Mouse (Mus musculus): ENCODE results near the gene Nedd4. TPM values are rescaled to one million over a fixed set of nuclear protein-coding genes. Genes with fewer than 3 reads are reported as not detected.

Nedd4 gene
- polyA plus RNA-seq, 1 experiment = 195 TPM

DNA sequence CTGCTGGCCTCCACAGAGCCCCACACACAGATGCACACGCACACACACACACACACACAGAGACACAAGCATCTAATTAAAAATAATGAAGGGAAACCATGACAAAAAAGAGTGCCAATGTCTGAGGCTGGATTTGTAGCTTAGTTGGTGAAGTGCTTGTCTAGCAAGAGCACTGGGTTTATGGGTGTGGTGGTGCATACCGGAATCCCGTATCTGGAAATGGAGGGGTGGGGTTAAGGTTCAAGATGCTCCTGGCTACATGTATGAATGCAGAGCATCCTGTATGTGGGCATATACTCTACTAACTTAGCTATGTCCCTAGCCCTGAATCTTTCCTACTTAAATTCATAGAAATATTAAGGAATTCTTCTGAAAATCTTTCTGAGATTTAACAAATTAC, 5.0 kb downstream of the Nedd4 start:
- no peak for TF ChIP-seq SRF (IDR thresholded peaks at IDR 0.05; ENCODE audit: control insufficient read depth, insufficient read length, low read depth)
- H3K36me3 ChIP-seq (ENCODE audit: control insufficient read depth, insufficient read depth) = peaks cover 39% of the 10 kb centered on the region
- H3K4me3 ChIP-seq = no peak overlapping the region
- H3K4me2 ChIP-seq (ENCODE audit: low read depth) = no peak overlapping the region
- no peak overlapping the region for H3ac ChIP-seq (ENCODE audit: control insufficient read depth, insufficient read length)
- H3K79me2 ChIP-seq (ENCODE audit: control insufficient read depth, insufficient read depth) = peaks cover 82% of the 10 kb centered on the region
- no peaks in the 10 kb centered on the region for H3K27me3 ChIP-seq (ENCODE audit: control insufficient read depth, insufficient read depth, insufficient read length)

GRCm38 (mm10) chr9:72669383-72669782, 7.2 kb downstream of the Nedd4 start:
- Histone ChIP-seq H3K27me3 (ENCODE audit: control insufficient read depth, insufficient read depth, insufficient read length) (no peaks in the 10 kb centered on the region), H3K4me2 (ENCODE audit: low read depth) (no peak overlapping the region), H3K79me2 (ENCODE audit: control insufficient read depth, insufficient read depth) (peaks cover 72% of the 10 kb centered on the region), H3K36me3 (ENCODE audit: control insufficient read depth, insufficient read depth) (peaks cover 58% of the 10 kb centered on the region), H3K4me3 (no peak overlapping the region), H3ac (ENCODE audit: control insufficient read depth, insufficient read length) (no peak overlapping the region)
- TF ChIP-seq REST (IDR thresholded peaks at IDR 0.05; ENCODE audit: insufficient read depth, insufficient read length) = no peak
- TF ChIP-seq MYOD1 (IDR thresholded peaks at IDR 0.05; ENCODE audit: control insufficient read depth in 1 of 3, insufficient read length in 2 of 3, low read depth in 2 of 3) = peak in 1 of 3 experiments; percentile 6
- TF ChIP-seq TCF3 (IDR thresholded peaks at IDR 0.05; ENCODE audit: insufficient read length, low read depth) = no peak

GRCm38 (mm10) chr9:72672361-72672760, 10.2 kb downstream of the Nedd4 start:
- no peak for TF ChIP-seq USF1 (IDR thresholded peaks at IDR 0.05; ENCODE audit: low read depth)
- peak; percentile 18 for TF ChIP-seq POLR2AphosphoS2 (IDR thresholded peaks at IDR 0.05; ENCODE audit: insufficient read length, low read depth)
- Histone ChIP-seq H3K4me2 (ENCODE audit: low read depth) (no peak overlapping the region), H3K36me3 (ENCODE audit: control insufficient read depth, insufficient read depth) (peaks cover 68% of the 10 kb centered on the region), H3K27me3 (ENCODE audit: control insufficient read depth, insufficient read depth, insufficient read length) (no peaks in the 10 kb centered on the region), H3K79me2 (ENCODE audit: control insufficient read depth, insufficient read depth) (peaks cover 53% of the 10 kb centered on the region), H3ac (ENCODE audit: control insufficient read depth, insufficient read length) (no peak overlapping the region), H3K4me3 (no peak overlapping the region)

GRCm38 (mm10) chr9:72674957-72675744, 13.0 kb downstream of the Nedd4 start:
- Histone ChIP-seq H3ac (ENCODE audit: control insufficient read depth, insufficient read length) (no peak overlapping the region), H3K27me3 (ENCODE audit: control insufficient read depth, insufficient read depth, insufficient read length) (no peaks in the 10 kb centered on the region), H3K4me2 (ENCODE audit: low read depth) (no peak overlapping the region), H3K4me3 (no peak overlapping the region), H3K79me2 (ENCODE audit: control insufficient read depth, insufficient read depth) (peaks cover 27% of the 10 kb centered on the region), H3K36me3 (ENCODE audit: control insufficient read depth, insufficient read depth) (peaks cover 77% of the 10 kb centered on the region)
- no peak for TF ChIP-seq SRF (IDR thresholded peaks at IDR 0.05; ENCODE audit: control insufficient read depth, insufficient read length, low read depth)
- TF ChIP-seq MAX (IDR thresholded peaks at IDR 0.05; ENCODE audit: low read depth) = no peak
- TF ChIP-seq MYOG (IDR thresholded peaks at IDR 0.05; ENCODE audit: control insufficient read depth in 1 of 3, insufficient read depth in 1 of 3, insufficient read length in 2 of 3, low read depth in 2 of 3) = no peak
- no peak for TF ChIP-seq POLR2AphosphoS2 (IDR thresholded peaks at IDR 0.05; ENCODE audit: insufficient read length, low read depth)
- no peak for TF ChIP-seq REST (IDR thresholded peaks at IDR 0.05; ENCODE audit: insufficient read depth, insufficient read length)
- no peak for TF ChIP-seq TCF12 (IDR thresholded peaks at IDR 0.05; ENCODE audit: insufficient read depth, poor library complexity, severe bottlenecking)
- no peak for TF ChIP-seq MYOD1 (IDR thresholded peaks at IDR 0.05; ENCODE audit: control insufficient read depth in 1 of 3, insufficient read length in 2 of 3, low read depth in 2 of 3)
- no peak for TF ChIP-seq POLR2A (IDR thresholded peaks at IDR 0.05; ENCODE audit: insufficient read length, low read depth)
- TF ChIP-seq E2F4 (IDR thresholded peaks at IDR 0.05; ENCODE audit: insufficient read depth) = no peak
- no peak for TF ChIP-seq TCF3 (IDR thresholded peaks at IDR 0.05; ENCODE audit: insufficient read length, low read depth)
- TF ChIP-seq USF1 (IDR thresholded peaks at IDR 0.05; ENCODE audit: low read depth) = no peak
- TF ChIP-seq CEBPB (IDR thresholded peaks at IDR 0.05; ENCODE audit: insufficient read depth, poor library complexity, severe bottlenecking) = no peak

DNA sequence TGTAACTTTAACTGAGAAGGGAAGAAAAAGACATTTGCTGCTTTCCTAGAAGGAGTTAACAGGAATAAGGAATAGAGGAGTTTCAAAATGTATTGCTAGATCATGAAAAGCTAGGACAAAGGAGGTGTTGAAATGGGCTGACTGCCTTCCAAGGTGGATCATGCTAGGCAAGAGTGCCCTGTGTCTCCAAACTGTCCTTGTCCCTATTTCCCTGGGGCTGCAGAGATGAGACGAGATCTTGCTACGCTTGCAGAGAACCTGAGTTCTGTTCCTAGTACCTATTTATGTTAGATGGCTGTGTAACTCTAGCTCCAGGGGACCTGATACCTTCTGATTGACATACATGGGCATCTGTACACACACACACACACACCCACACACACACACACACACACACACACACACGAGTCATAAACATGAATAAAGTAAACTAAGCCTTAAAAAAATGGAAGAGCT, 13.6 kb downstream of the Nedd4 start:
- Histone ChIP-seq H3K4me3 (no peak overlapping the region), H3K27me3 (ENCODE audit: control insufficient read depth, insufficient read depth, insufficient read length) (no peaks in the 10 kb centered on the region), H3ac (ENCODE audit: control insufficient read depth, insufficient read length) (no peak overlapping the region), H3K79me2 (ENCODE audit: control insufficient read depth, insufficient read depth) (peaks cover 23% of the 10 kb centered on the region), H3K36me3 (ENCODE audit: control insufficient read depth, insufficient read depth) (peaks cover 72% of the 10 kb centered on the region), H3K4me2 (ENCODE audit: low read depth) (no peak overlapping the region)
- no peak for TF ChIP-seq MAX (IDR thresholded peaks at IDR 0.05; ENCODE audit: low read depth)
- no peak for TF ChIP-seq POLR2A (IDR thresholded peaks at IDR 0.05; ENCODE audit: insufficient read length, low read depth)
- TF ChIP-seq MYOG (IDR thresholded peaks at IDR 0.05; ENCODE audit: control insufficient read depth in 1 of 3, insufficient read depth in 1 of 3, insufficient read length in 2 of 3, low read depth in 2 of 3) = no peak
- peak; percentile 21 for TF ChIP-seq POLR2AphosphoS2 (IDR thresholded peaks at IDR 0.05; ENCODE audit: insufficient read length, low read depth)
- TF ChIP-seq TCF12 (IDR thresholded peaks at IDR 0.05; ENCODE audit: insufficient read depth, poor library complexity, severe bottlenecking) = no peak
- TF ChIP-seq MYOD1 (IDR thresholded peaks at IDR 0.05; ENCODE audit: control insufficient read depth in 1 of 3, insufficient read length in 2 of 3, low read depth in 2 of 3) = no peak
